Mouse (Mus musculus) limb, embryonic 14.5 days (tissue): ENCODE results near the gene Gk. TPM values are rescaled to one million over a fixed set of nuclear protein-coding genes. Genes with fewer than 3 reads are reported as not detected.

Source experiments
- ATAC-seq: fragments of 200-750 bp; cut with Nextera tagmentation; 2 replicates; pipeline ENCODE4 v1.8.0; 2017; ENCODE audit warnings: low read depth, moderate number of reproducible peaks, moderate TSS enrichment; ENCODE audit not compliant: low FRiP score
- DNase-seq: peaks from one replicate; pipeline ENCODE4 v3.0.0-alpha.2; 2015; ENCODE audit warnings: low spot score
- H3K27ac ChIP-seq: fragments of 300-500 bp; sonication (generic); replicated peaks from 2 replicates; pipeline ENCODE4 v1.5.1; 2014; ENCODE audit warnings: low read depth, mild to moderate bottlenecking, low read length, moderate library complexity, mixed read lengths
- H3K27me3 ChIP-seq: fragments of 300-500 bp; sonication (generic); 2 replicates; pipeline ENCODE4 v1.6.1; 2014; ENCODE audit warnings: low read length, mixed read lengths; ENCODE audit not compliant: control insufficient read depth, insufficient read depth
- H3K36me3 ChIP-seq: fragments of 300-500 bp; sonication (generic); 2 replicates; pipeline ENCODE4 v1.6.1; 2014; ENCODE audit warnings: mild to moderate bottlenecking, low read length, moderate library complexity, mixed read lengths; ENCODE audit not compliant: control insufficient read depth, insufficient read depth
- H3K4me1 ChIP-seq: fragments of 300-500 bp; sonication (generic); 2 replicates; pipeline ENCODE4 v1.6.1; 2014; ENCODE audit warnings: antibody characterized with exemption, low read length, mixed read lengths; ENCODE audit not compliant: control insufficient read depth, insufficient read depth
- H3K4me2 ChIP-seq: fragments of 300-500 bp; sonication (generic); replicated peaks from 2 replicates; pipeline ENCODE4 v1.6.1; 2014; ENCODE audit warnings: low read depth, mild to moderate bottlenecking, low read length, moderate library complexity; ENCODE audit not compliant: severe bottlenecking
- H3K4me3 ChIP-seq: fragments of 300-500 bp; sonication (generic); replicated peaks from 2 replicates; pipeline ENCODE4 v1.5.1; 2014; ENCODE audit warnings: low read length
- H3K9ac ChIP-seq: fragments of 300-500 bp; sonication (generic); 2 replicates; pipeline ENCODE4 v1.6.1; 2014; ENCODE audit warnings: mild to moderate bottlenecking, low read depth, low read length, moderate library complexity; ENCODE audit not compliant: severe bottlenecking
- H3K9me3 ChIP-seq: fragments of 300-500 bp; sonication (generic); 2 replicates; pipeline ENCODE4 v1.6.1; 2016; ENCODE audit warnings: low read length; ENCODE audit not compliant: control insufficient read depth
- POLR2A ChIP-seq: fragments of 200-500 bp; IDR thresholded peaks from 2 replicates; pipeline ENCODE4 v1.8.0; 2012; ENCODE audit warnings: inconsistent platforms, mild to moderate bottlenecking, moderate library complexity, borderline replicate concordance; ENCODE audit not compliant: insufficient read depth, insufficient read length; ENCODE audit errors: extremely low read depth
- WGBS: fragments of 180-500 bp; shearing (Covaris S2); extraction: QIAGEN DNeasy Blood & Tissue Kit; methylation state at CpG from one replicate; pipeline ENCODE4 v1.1.7; 2014; 5-methylcytosine and 5-hydroxymethylcytosine counted together
- polyA plus RNA-seq, 2 experiments: library from polyadenylated mRNA; depleted of rRNA in 1 of 2; stranded (reverse) in 1 of 2; unstranded in 1 of 2; fragments of >200 nt; fragmentation: Nextera tagmentation in 1 of 2; extraction: Ambion mirVana in 1 of 2; gene quantifications; 2 replicates each; pipeline versions ENCODE4 v1.2.1 to v1.2.3; 2012 to 2014

Gk gene
- polyA plus RNA-seq, 2 experiments: 4.7 to 5.3 TPM

DNA sequence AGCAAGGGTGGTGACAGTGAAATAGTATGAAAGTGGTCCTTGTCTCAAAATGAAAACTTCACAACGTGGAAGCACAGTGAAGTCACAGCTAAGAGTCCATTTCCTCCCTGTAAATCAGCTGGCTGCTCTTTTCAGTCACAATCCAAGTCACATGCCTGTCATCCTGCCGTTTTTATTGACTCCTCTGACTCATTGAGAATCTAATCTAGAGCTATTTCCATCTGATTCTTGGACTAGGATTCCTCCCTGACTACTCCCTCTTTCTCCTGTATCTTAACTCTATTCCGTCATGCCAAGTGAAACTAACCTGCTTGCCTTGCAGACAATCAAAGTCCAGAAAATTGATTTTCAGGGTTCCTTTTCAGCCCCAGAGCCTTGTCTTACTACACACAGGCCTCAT lies 20.6 kb downstream of the Gk start:
- DNase-seq (no peak), ATAC-seq (no peak)
- Histone ChIP-seq H3K9me3 (no peaks in the 10 kb centered on the region), H3K36me3 (no peaks in the 10 kb centered on the region), H3K4me3 (no peak overlapping the region), H3K4me1 (no peaks in the 10 kb centered on the region), H3K27ac (no peak overlapping the region), H3K4me2 (no peak overlapping the region), H3K27me3 (no peaks in the 10 kb centered on the region), H3K9ac (no peak overlapping the region)
- no peak for TF ChIP-seq POLR2A
- WGBS: 58% methylated on average over 3 of the region's 3 CpGs

GRCm38 (mm10) chrX:85743837-85744236 lies 32.8 kb downstream of the Gk start:
- Histone ChIP-seq H3K4me3 (no peak overlapping the region), H3K4me1 (no peaks in the 10 kb centered on the region), H3K27me3 (no peaks in the 10 kb centered on the region), H3K9me3 (no peaks in the 10 kb centered on the region), H3K9ac (no peak overlapping the region), H3K27ac (no peak overlapping the region), H3K36me3 (no peaks in the 10 kb centered on the region), H3K4me2 (no peak overlapping the region)
- TF ChIP-seq POLR2A: no peak
- no peak for ATAC-seq
- WGBS: 84% methylated on average over 3 of the region's 3 CpGs
- DNase-seq: no peak

- Histone ChIP-seq H3K9me3 (no peaks in the 10 kb centered on the region), H3K4me1 (no peaks in the 10 kb centered on the region), H3K27me3 (no peaks in the 10 kb centered on the region), H3K4me2 (no peak overlapping the region), H3K36me3 (no peaks in the 10 kb centered on the region), H3K4me3 (no peak overlapping the region), H3K9ac (no peak overlapping the region), H3K27ac (no peak overlapping the region)
- WGBS: 80% methylated on average over 5 of the region's 5 CpGs
- no peak for TF ChIP-seq POLR2A
- no peak for ATAC-seq
- no peak for DNase-seq
These were observed 43.4 kb downstream of the Gk start for GRCm38 (mm10) chrX:85733228-85733627.

GRCm38 (mm10) chrX:85731133-85731938 lies 45.3 kb downstream of the Gk start:
- no peak for TF ChIP-seq POLR2A

GRCm38 (mm10) chrX:85721226-85721625 lies 55.4 kb downstream of the Gk start:
- Histone ChIP-seq H3K36me3 (no peaks in the 10 kb centered on the region), H3K4me2 (no peak overlapping the region), H3K4me3 (no peak overlapping the region), H3K9ac (no peak overlapping the region), H3K4me1 (no peaks in the 10 kb centered on the region), H3K9me3 (no peaks in the 10 kb centered on the region), H3K27me3 (no peaks in the 10 kb centered on the region), H3K27ac (no peak overlapping the region)
- ATAC-seq (no peak), DNase-seq (no peak)
- TF ChIP-seq POLR2A: no peak

More at GRCm38 (mm10) chrX:85731133-85731938, 45.3 kb downstream of the Gk start:
- Histone ChIP-seq H3K4me2 (no peak overlapping the region), H3K36me3 (no peaks in the 10 kb centered on the region), H3K27me3 (no peaks in the 10 kb centered on the region), H3K4me1 (no peaks in the 10 kb centered on the region), H3K9ac (no peak overlapping the region), H3K9me3 (no peaks in the 10 kb centered on the region), H3K27ac (no peak overlapping the region), H3K4me3 (no peak overlapping the region)
- ATAC-seq (no peak), DNase-seq (no peak)
- 85% methylated on average over 9 of the region's 9 CpGs for WGBS
